8 mouse cellular contexts compared by ENCODE assay signal in the genomic region with DNA sequence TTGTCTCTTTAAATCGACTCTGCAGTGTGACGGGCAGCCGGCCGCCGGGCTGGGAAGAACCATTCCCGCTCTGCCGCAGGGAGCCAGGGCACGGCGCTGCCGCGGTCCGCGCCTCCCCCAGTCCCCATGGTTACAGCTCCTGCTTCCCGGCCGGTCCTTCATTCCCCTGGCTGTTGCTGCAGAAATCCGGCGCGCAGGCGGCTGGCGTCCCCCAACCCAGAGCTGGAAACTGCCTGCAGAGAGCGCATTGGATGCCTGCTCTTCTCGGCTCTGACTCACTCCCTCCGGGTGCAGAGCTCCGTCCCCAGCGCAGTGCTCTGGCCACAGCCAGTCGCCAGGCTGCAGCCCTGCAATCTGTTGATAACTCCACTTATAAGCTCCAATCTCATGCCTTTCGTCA. TPM values are rescaled to one million over a fixed set of nuclear protein-coding genes. Genes with fewer than 3 reads are reported as not detected.
DNase-seq lines count a peak whose midpoint lies in the region; ATAC-seq and TF ChIP-seq lines count a peak whose summit lies in the region.

A gene (plus strand): TSS at position 139 of the 400 bp plus-strand sequence.

- H3K4me3 ChIP-seq in midbrain, embryonic 15.5 days: peak within 1 kb of the TSS; percentile 38
- no peak within 1 kb of the TSS for H3K4me3 ChIP-seq in stomach, postnatal 0 days (ENCODE audit: low read depth, low read length)

- under 1% methylated on average over 27 of the region's 27 CpGs for WGBS in midbrain, embryonic 15.5 days
- WGBS in stomach, postnatal 0 days: under 1% methylated on average over 27 of the region's 27 CpGs

- no peak for TF ChIP-seq EP300 in stomach, postnatal 0 days (optimal IDR thresholded peaks at IDR 0.05)

- in situ Hi-C loops in Patski (cut with MboI; ENCODE audit: low pct_unique_long_range_greater_than_20kb): loop anchor here (5.0 kb wide), 1 partner anchor 42 kb away; no protein-coding TSS in a partner anchor

- peak within 1 kb of the TSS; percentile 58 for H3K4me2 ChIP-seq in midbrain, embryonic 15.5 days
- H3K4me2 ChIP-seq in stomach, postnatal 0 days (replicated peaks; ENCODE audit: low read depth): peak within 1 kb of the TSS; percentile 27; the same call in 1 of the 2 replicates

- TF ChIP-seq CTCF in Patski (IDR thresholded peaks at IDR 0.05): no peak
- TF ChIP-seq CTCF in stomach, postnatal 0 days (IDR thresholded peaks at IDR 0.05; ENCODE audit: low read depth): peak; percentile 35; the same call in 1 of the 2 replicates

- H3K9me3 ChIP-seq in midbrain, embryonic 15.5 days: no peaks in the 10 kb centered on the region
- no peaks in the 10 kb centered on the region for H3K9me3 ChIP-seq in stomach, postnatal 0 days (ENCODE audit: control insufficient read depth, low read length)

- intact Hi-C loops in heart, postnatal 36 days (cut with DNase I): no loop called here

- ATAC-seq in Patski: peak; percentile 88
- ATAC-seq in frontal cortex, adult (ENCODE audit: low TSS enrichment): peak; percentile 87
- peak; percentile 90 for ATAC-seq in midbrain, embryonic 15.5 days (replicated peaks)
- ATAC-seq in stomach, postnatal 0 days (ENCODE audit: low FRiP score, low TSS enrichment): peak; percentile 70; the same call in 1 of the 2 replicates

- POLR2A ChIA-PET in Patski (lab: Charles Lee): interaction anchor here (1.2 to 2.5 kb wide), 5 partner anchors 9 to 130 kb away, joined by 3 to 14 read pairs (median 4); no protein-coding TSS in a partner anchor

- no peaks in the 10 kb centered on the region for H3K27me3 ChIP-seq in Patski
- H3K27me3 ChIP-seq in midbrain, embryonic 15.5 days (replicated peaks): no peaks in the 10 kb centered on the region
- no peaks in the 10 kb centered on the region for H3K27me3 ChIP-seq in stomach, postnatal 0 days (ENCODE audit: control insufficient read depth, insufficient read depth, low read length)

- peak; percentile 60 for DNase-seq in Patski (ENCODE audit: low read depth, low spot score)
- DNase-seq in cerebellum, adult 9-10 months: peak; percentile 71
- DNase-seq in heart, postnatal 36 days: peak; percentile 37 to 53
- DNase-seq in left cerebral cortex, adult 11 months (ENCODE audit: low spot score): peak; percentile 83
- DNase-seq in stomach, postnatal 0 days (ENCODE audit: low spot score): peak; percentile 51
- no peak for DNase-seq in spleen, adult 18-20 months

- H3K9ac ChIP-seq in midbrain, embryonic 15.5 days: peak within 1 kb of the TSS; percentile 38
- H3K9ac ChIP-seq in stomach, postnatal 0 days (ENCODE audit: low read length): no peak within 1 kb of the TSS

- H3K36me3 ChIP-seq in midbrain, embryonic 15.5 days (replicated peaks): no peaks in the 10 kb centered on the region
- no peaks in the 10 kb centered on the region for H3K36me3 ChIP-seq in stomach, postnatal 0 days (ENCODE audit: control insufficient read depth, insufficient read depth, low read length)

- H3K4me1 ChIP-seq in midbrain, embryonic 15.5 days: peaks cover 61% of the 10 kb centered on the region
- no peaks in the 10 kb centered on the region for H3K4me1 ChIP-seq in stomach, postnatal 0 days (replicated peaks; ENCODE audit: control insufficient read depth, insufficient read depth)

- H3K27ac ChIP-seq in midbrain, embryonic 15.5 days: peak within 1 kb of the TSS; percentile 81
- no peak within 1 kb of the TSS for H3K27ac ChIP-seq in stomach, postnatal 0 days (replicated peaks)

- CTCF ChIA-PET in Patski (lab: Charles Lee): interaction anchor here (2.7 kb wide), 1 partner anchor 10 kb away, joined by 11 read pairs; no protein-coding TSS in a partner anchor

RNA-seq across cellular contexts. Expression of the gene that starts here (rescaled TPM):
- polyA plus RNA-seq in Patski (2021): 55.9 TPM
- not detected for total RNA-seq in heart, postnatal 36 days (2021)
- 28.4 and 35.2 TPM in 2 replicates for polyA plus RNA-seq in midbrain, embryonic 15.5 days (2015; fragmentation: Nextera tagmentation; extraction: Ambion mirVana)
- 0.55 and 1.1 TPM in 2 replicates for polyA plus RNA-seq in stomach, postnatal 0 days (2015; fragmentation: Nextera tagmentation; extraction: Ambion mirVana)

Comparison
In these comparisons a context has a peak if more than half of its experiments do, and no peak if none do; other contexts are left out.
1. RNA of the gene that starts here (polyA plus RNA-seq): 55.9 TPM in Patski (single experiment) and 28.4 to 35.2 TPM in midbrain, embryonic 15.5 days; 0.55 to 1.1 TPM in stomach, postnatal 0 days; every median in the first group is over 10 times any median in the second.
2. Peak in DNase-seq in heart, postnatal 36 days; RNA of the gene not detected or under 1 TPM.
3. DNase-seq: peak in Patski (single experiment), cerebellum, adult 9-10 months (single experiment), left cerebral cortex, adult 11 months (single experiment) and stomach, postnatal 0 days (single experiment); none in spleen, adult 18-20 months (0 of 2).
4. Peak in every context shown above with its lines, with median percentiles within 50 percentile points of each other: ATAC-seq.